Mouse (Mus musculus) ES-Bruce4 (cell line): ENCODE results near the gene Tent4a.

ENCODE experiments used
- CTCF ChIP-seq: IDR thresholded peaks from one replicate; pipeline ENCODE4 v1.8.1; 2011; ENCODE audit warnings: low read depth, low read length
- EP300 ChIP-seq: IDR thresholded peaks from 2 replicates; pipeline ENCODE4 v1.6.1; 2011; ENCODE audit warnings: low read depth, low read length; ENCODE audit not compliant: insufficient read depth
- POLR2A ChIP-seq: IDR thresholded peaks from one replicate; pipeline ENCODE4 v1.8.1; 2011; ENCODE audit warnings: low read length; ENCODE audit not compliant: insufficient read depth

- no peak for TF ChIP-seq CTCF
- TF ChIP-seq POLR2A: no peak
- TF ChIP-seq EP300: no peak
Measured at GRCm38 (mm10) chr13:69479906-69480305, 54.5 kb downstream of the Tent4a start.
